Mouse (Mus musculus) embryonic fibroblast, embryonic 13.5 days (primary cell): Measurements from ENCODE around the gene Olfr1477.

Experiments
- CTCF ChIP-seq: IDR thresholded peaks from 2 replicates; pipeline ENCODE4 v1.5.1; 2011; ENCODE audit warnings: mild to moderate bottlenecking, control low read depth, low read length, moderate library complexity, borderline replicate concordance; ENCODE audit not compliant: insufficient read depth
- POLR2A ChIP-seq: IDR thresholded peaks from 2 replicates; pipeline ENCODE4 v1.6.1; 2011; ENCODE audit warnings: low read depth, mild to moderate bottlenecking, control low read depth, low read length, moderate library complexity

GRCm38 (mm10) chr19:13500246-13500645 lies at the start of gene Olfr1477:
- TF ChIP-seq POLR2A (no peak), CTCF (no peak)
